Mouse (Mus musculus): ENCODE results near the gene Akap13.

GRCm38 (mm10) chr7:75768169-75768568 is 312.8 kb downstream of the Akap13 start:
- TF ChIP-seq CTCF (IDR thresholded peaks at IDR 0.05; ENCODE audit: extremely low read depth, insufficient read depth, low read length), result no peak
- TF ChIP-seq POLR2A (IDR thresholded peaks at IDR 0.05; ENCODE audit: extremely low read depth, insufficient read depth, low read length), result no peak

Data from cortical plate, adult 2 months (tissue).